Comparison of ENCODE assay signal across 21 mouse cellular contexts in genomic region chr13:47955504-47955903, GRCm38 (mm10).
DNase-seq lines count a peak whose midpoint lies in the region; ATAC-seq lines count a peak whose summit lies in the region.
"Had no signal": no experiment of that assay in that cellular context is flagged by ENCODE, and none has a peak within 500 bp of the region (broad histone marks: within the 10 kb centered on the region; RNA-seq: fewer than 3 reads in every experiment).

No protein-coding gene starts in this region.

- no peak overlapping the region for H3K9ac ChIP-seq in hindbrain, embryonic 16.5 days (ENCODE audit: low read depth, low read length)
- no peak overlapping the region for H3K9ac ChIP-seq in neural tube, embryonic 12.5 days
- H3K9ac ChIP-seq in neural tube, embryonic 13.5 days, result no peak overlapping the region
- no peak overlapping the region for H3K9ac ChIP-seq in kidney, embryonic 16.5 days (replicated peaks; ENCODE audit: low read length)
- H3K9ac ChIP-seq: embryonic facial prominence, embryonic 13.5 days; forebrain, embryonic 12.5 days had no signal

- H3K36me3 ChIP-seq in hindbrain, embryonic 16.5 days (ENCODE audit: control insufficient read depth, insufficient read depth, low read length), result no peaks in the 10 kb centered on the region
- H3K36me3 ChIP-seq in hindbrain, embryonic 10.5 days, result no peaks in the 10 kb centered on the region
- no peaks in the 10 kb centered on the region for H3K36me3 ChIP-seq in neural tube, embryonic 12.5 days
- no peaks in the 10 kb centered on the region for H3K36me3 ChIP-seq in neural tube, embryonic 13.5 days
- no peaks in the 10 kb centered on the region for H3K36me3 ChIP-seq in kidney, embryonic 16.5 days (ENCODE audit: insufficient read depth, low read length)
- H3K36me3 ChIP-seq: embryonic facial prominence, embryonic 13.5 days; forebrain, embryonic 12.5 days; heart, embryonic 10.5 days had no signal

- no peak overlapping the region for H3K27ac ChIP-seq in hindbrain, embryonic 16.5 days (ENCODE audit: low read depth, low read length)
- no peak overlapping the region for H3K27ac ChIP-seq in hindbrain, embryonic 10.5 days
- H3K27ac ChIP-seq in neural tube, embryonic 12.5 days, result no peak overlapping the region
- peak overlapping the region; percentile 81 for H3K27ac ChIP-seq in neural tube, embryonic 13.5 days (replicated peaks)
- H3K27ac ChIP-seq in kidney, embryonic 16.5 days (ENCODE audit: low read length), result no peak overlapping the region
- H3K27ac ChIP-seq: embryonic facial prominence, embryonic 13.5 days; forebrain, embryonic 12.5 days; heart, embryonic 10.5 days had no signal

- peak overlapping the region; percentile 32 for H3K4me2 ChIP-seq in hindbrain, embryonic 16.5 days (ENCODE audit: low read length)
- H3K4me2 ChIP-seq in neural tube, embryonic 12.5 days (replicated peaks), result peak overlapping the region; percentile 18; the same call in 1 of the 2 replicates
- peak overlapping the region; percentile 24; the same call in 1 of the 2 replicates for H3K4me2 ChIP-seq in neural tube, embryonic 13.5 days
- H3K4me2 ChIP-seq in kidney, embryonic 16.5 days (replicated peaks; ENCODE audit: low read depth, low read length), result no peak overlapping the region
- H3K4me2 ChIP-seq: embryonic facial prominence, embryonic 13.5 days; forebrain, embryonic 12.5 days had no signal

- 50% methylated on average over 10 of the region's 10 CpGs for WGBS in hindbrain, embryonic 16.5 days
- WGBS in hindbrain, embryonic 10.5 days, result 87% methylated on average over 10 of the region's 10 CpGs
- 57% methylated on average over 10 of the region's 10 CpGs for WGBS in neural tube, embryonic 12.5 days
- WGBS in neural tube, embryonic 13.5 days, result 41% methylated on average over 10 of the region's 10 CpGs
- 84% methylated on average over 10 of the region's 10 CpGs for WGBS in kidney, embryonic 16.5 days

- no peaks in the 10 kb centered on the region for H3K27me3 ChIP-seq in hindbrain, embryonic 16.5 days (replicated peaks; ENCODE audit: control insufficient read depth, insufficient read depth, low read length)
- H3K27me3 ChIP-seq in hindbrain, embryonic 10.5 days (ENCODE audit: insufficient read depth, poor library complexity, severe bottlenecking), result no peaks in the 10 kb centered on the region; the same call in 1 of the 2 replicates
- no peaks in the 10 kb centered on the region for H3K27me3 ChIP-seq in neural tube, embryonic 12.5 days (replicated peaks)
- H3K27me3 ChIP-seq in neural tube, embryonic 13.5 days, result no peaks in the 10 kb centered on the region
- no peaks in the 10 kb centered on the region for H3K27me3 ChIP-seq in kidney, embryonic 16.5 days (ENCODE audit: insufficient read depth, low read length)
- H3K27me3 ChIP-seq: embryonic facial prominence, embryonic 13.5 days; forebrain, embryonic 12.5 days had no signal

- peaks cover 12% of the 10 kb centered on the region for H3K4me1 ChIP-seq in hindbrain, embryonic 16.5 days (ENCODE audit: control insufficient read depth, insufficient read depth, low read depth, low read length)
- peaks cover 41% of the 10 kb centered on the region for H3K4me1 ChIP-seq in hindbrain, embryonic 10.5 days (replicated peaks)
- H3K4me1 ChIP-seq in neural tube, embryonic 12.5 days, result peaks cover 22% of the 10 kb centered on the region
- H3K4me1 ChIP-seq in neural tube, embryonic 13.5 days (replicated peaks), result peaks cover 30% of the 10 kb centered on the region
- H3K4me1 ChIP-seq in kidney, embryonic 16.5 days (ENCODE audit: insufficient read depth, low read length), result 0 out of 2 replicates have a peak, but pooled peaks cover 3% of the 10 kb centered on the region
- H3K4me1 ChIP-seq: heart, embryonic 10.5 days had no signal

- H3K4me3 ChIP-seq in hindbrain, embryonic 16.5 days (ENCODE audit: low read length), result no peak overlapping the region
- H3K4me3 ChIP-seq in hindbrain, embryonic 10.5 days, result no peak overlapping the region
- no peak overlapping the region for H3K4me3 ChIP-seq in neural tube, embryonic 12.5 days
- no peak overlapping the region for H3K4me3 ChIP-seq in neural tube, embryonic 13.5 days
- H3K4me3 ChIP-seq in kidney, embryonic 16.5 days (ENCODE audit: low read length), result no peak overlapping the region
- H3K4me3 ChIP-seq: embryonic facial prominence, embryonic 13.5 days; forebrain, embryonic 12.5 days; heart, embryonic 10.5 days had no signal

- ATAC-seq in hindbrain, embryonic 16.5 days, result peak; percentile 32; the same call in 1 of the 2 replicates
- no peak for ATAC-seq in neural tube, embryonic 12.5 days (ENCODE audit: low FRiP score, low read depth)
- peak; percentile 80 for ATAC-seq in neural tube, embryonic 13.5 days (ENCODE audit: low read depth)
- ATAC-seq in kidney, embryonic 16.5 days (ENCODE audit: low FRiP score, low TSS enrichment), result no peak
- ATAC-seq: forebrain, embryonic 16.5 days; inflammation-experienced regulatory T-cells, adult 6 months had no signal

- no peak for DNase-seq in hindbrain, embryonic 10.5 days (ENCODE audit: low spot score)
- DNase-seq in neural tube, embryonic 10.5 days (ENCODE audit: extremely low spot score, low spot score), result no peak
- DNase-seq in cerebellum, adult 11-12 months, result no peak
- DNase-seq: adrenal gland, adult 8-10 months; adrenal gland, postnatal 36 days; cerebellum, adult 18-20 months; cerebellum, adult 9-11 months; cerebellum, postnatal 36 days; gastrocnemius, postnatal 10 days; heart, adult 18-20 months; heart, postnatal 10 days; heart, postnatal 4 days had no signal

- H3K9me3 ChIP-seq in hindbrain, embryonic 16.5 days (ENCODE audit: control insufficient read depth, low read length), result no peaks in the 10 kb centered on the region
- no peaks in the 10 kb centered on the region for H3K9me3 ChIP-seq in hindbrain, embryonic 10.5 days
- no peaks in the 10 kb centered on the region for H3K9me3 ChIP-seq in neural tube, embryonic 12.5 days
- H3K9me3 ChIP-seq in neural tube, embryonic 13.5 days, result no peaks in the 10 kb centered on the region
- no peaks in the 10 kb centered on the region for H3K9me3 ChIP-seq in kidney, embryonic 16.5 days (ENCODE audit: low read length)
- H3K9me3 ChIP-seq: embryonic facial prominence, embryonic 13.5 days; forebrain, embryonic 12.5 days; heart, embryonic 10.5 days had no signal

Comparison
In these comparisons a context has a peak if more than half of its experiments do, and no peak if none do; other contexts are left out.
1. ATAC-seq: peak in hindbrain, embryonic 16.5 days (single experiment) and neural tube, embryonic 13.5 days (single experiment); none in neural tube, embryonic 12.5 days (single experiment) and kidney, embryonic 16.5 days (single experiment).